Mouse (Mus musculus) myocyte (in vitro differentiated cells): ENCODE results near the gene Pdzd4. TPM values are rescaled to one million over a fixed set of nuclear protein-coding genes. Genes with fewer than 3 reads are reported as not detected.

Experiments
- H3K27me3 ChIP-seq: one replicate; pipeline ENCODE4 v1.6.1; 2011; ENCODE audit not compliant: control insufficient read depth, insufficient read depth, insufficient read length
- H3K36me3 ChIP-seq: one replicate; pipeline ENCODE4 v1.6.1; 2011; ENCODE audit not compliant: control insufficient read depth, insufficient read depth
- H3K4me2 ChIP-seq: one replicate; pipeline ENCODE4 v1.6.1; 2011; ENCODE audit warnings: low read depth, control low read depth
- H3K4me3 ChIP-seq: one replicate; pipeline ENCODE4 v1.5.1; 2011; ENCODE audit warnings: mild to moderate bottlenecking, control low read depth, moderate library complexity
- H3K79me2 ChIP-seq: one replicate; pipeline ENCODE4 v1.6.1; 2011; ENCODE audit not compliant: control insufficient read depth, insufficient read depth
- H3ac ChIP-seq: one replicate; pipeline ENCODE4 v1.6.1; 2011; ENCODE audit not compliant: control insufficient read depth, insufficient read length
- CEBPB ChIP-seq: IDR thresholded peaks from 2 replicates; pipeline ENCODE4 v1.6.1; 2011; ENCODE audit warnings: mild to moderate bottlenecking, moderate library complexity; ENCODE audit not compliant: poor library complexity, insufficient read depth, severe bottlenecking
- E2F4 ChIP-seq: IDR thresholded peaks from one replicate; pipeline ENCODE4 v1.6.1; 2011; ENCODE audit warnings: mild to moderate bottlenecking, control low read depth, moderate library complexity; ENCODE audit not compliant: insufficient read depth
- MAX ChIP-seq: IDR thresholded peaks from one replicate; pipeline ENCODE4 v1.6.1; 2011; ENCODE audit warnings: low read depth, mild to moderate bottlenecking, control low read depth
- MYOD1 ChIP-seq, 3 experiments: IDR thresholded peaks; one replicate each; pipeline ENCODE4 v1.6.1; 2011; ENCODE audit warnings: control low read depth in 2 of 3, low read depth in 2 of 3, mild to moderate bottlenecking in 2 of 3, moderate library complexity in 1 of 3; ENCODE audit not compliant: insufficient read length in 2 of 3, control insufficient read depth in 1 of 3
- MYOG ChIP-seq, 3 experiments: IDR thresholded peaks; one replicate each; pipeline ENCODE4 v1.6.1; 2011; ENCODE audit warnings: control low read depth in 2 of 3, low read depth in 2 of 3, mild to moderate bottlenecking in 2 of 3; ENCODE audit not compliant: insufficient read length in 2 of 3, control insufficient read depth in 1 of 3, insufficient read depth in 1 of 3
- POLR2A ChIP-seq: IDR thresholded peaks from one replicate; pipeline ENCODE4 v1.6.1; 2011; ENCODE audit warnings: low read depth, mild to moderate bottlenecking, control low read depth, moderate library complexity; ENCODE audit not compliant: insufficient read length
- POLR2AphosphoS2 ChIP-seq: IDR thresholded peaks from one replicate; pipeline ENCODE4 v1.6.1; 2011; ENCODE audit warnings: low read depth, control low read depth; ENCODE audit not compliant: insufficient read length
- REST ChIP-seq: IDR thresholded peaks from one replicate; pipeline ENCODE4 v1.6.1; 2011; ENCODE audit warnings: mild to moderate bottlenecking, control low read depth, moderate library complexity; ENCODE audit not compliant: insufficient read depth, insufficient read length
- SRF ChIP-seq: IDR thresholded peaks from one replicate; pipeline ENCODE4 v1.6.1; 2011; ENCODE audit warnings: low read depth; ENCODE audit not compliant: control insufficient read depth, insufficient read length
- TCF12 ChIP-seq: IDR thresholded peaks from one replicate; pipeline ENCODE4 v1.6.1; 2011; ENCODE audit warnings: mild to moderate bottlenecking, control low read depth; ENCODE audit not compliant: poor library complexity, insufficient read depth, severe bottlenecking
- TCF3 ChIP-seq: IDR thresholded peaks from one replicate; pipeline ENCODE4 v1.6.1; 2011; ENCODE audit warnings: low read depth, control low read depth; ENCODE audit not compliant: insufficient read length
- USF1 ChIP-seq: IDR thresholded peaks from one replicate; pipeline ENCODE4 v1.6.1; 2011; ENCODE audit warnings: low read depth, mild to moderate bottlenecking, control low read depth, moderate library complexity
- polyA plus RNA-seq: library from polyadenylated mRNA; unstranded; fragments of >200 nt; fragmentation: generic; extraction: Trizol; gene quantifications from one replicate; pipeline ENCODE4 v1.2.1, GENCODE M21; 2012; ENCODE audit warnings: missing spikeins

The Pdzd4 gene
- polyA plus RNA-seq = 0.25 TPM

- Histone ChIP-seq H3ac (no peak within 1 kb of the TSS), H3K36me3 (no peaks in the 10 kb centered on the region), H3K27me3 (peaks cover 12% of the 10 kb centered on the region), H3K79me2 (no peaks in the 10 kb centered on the region), H3K4me3 (no peak within 1 kb of the TSS), H3K4me2 (peak within 1 kb of the TSS; percentile 12)
- TF ChIP-seq TCF3 (no peak), USF1 (no peak), CEBPB (no peak), MAX (no peak), TCF12 (no peak), REST (no peak), SRF (no peak), MYOD1 (IDR thresholded peaks at IDR 0.05; ENCODE audit: control insufficient read depth in 1 of 3, insufficient read length in 2 of 3, low read depth in 2 of 3) (no peak), E2F4 (no peak), MYOG (IDR thresholded peaks at IDR 0.05; ENCODE audit: control insufficient read depth in 1 of 3, insufficient read depth in 1 of 3, insufficient read length in 2 of 3, low read depth in 2 of 3) (no peak), POLR2AphosphoS2 (no peak), POLR2A (no peak)
Measured at GRCm38 (mm10) chrX:73824185-73825151, at the start of gene Pdzd4. TSS of gene Pdzd4 (minus strand) at chrX:73824969.

- Histone ChIP-seq H3K27me3 (no peaks in the 10 kb centered on the region), H3K4me3 (no peak overlapping the region), H3K36me3 (no peaks in the 10 kb centered on the region), H3K4me2 (no peak overlapping the region), H3ac (no peak overlapping the region), H3K79me2 (no peaks in the 10 kb centered on the region)
- no peak for TF ChIP-seq MYOD1 (IDR thresholded peaks at IDR 0.05; ENCODE audit: control insufficient read depth in 1 of 3, insufficient read length in 2 of 3, low read depth in 2 of 3)
- TF ChIP-seq TCF3 = no peak
Measured at GRCm38 (mm10) chrX:73871956-73872355, 47.2 kb upstream of the Pdzd4 start.

GRCm38 (mm10) chrX:73871474-73871873, 46.7 kb upstream of the Pdzd4 start:
- no peaks in the 10 kb centered on the region for H3K36me3 ChIP-seq
- no peak overlapping the region for H3K4me3 ChIP-seq
- TF ChIP-seq MYOG (IDR thresholded peaks at IDR 0.05; ENCODE audit: control insufficient read depth in 1 of 3, insufficient read depth in 1 of 3, insufficient read length in 2 of 3, low read depth in 2 of 3) (no peak), CEBPB (no peak)
- H3ac ChIP-seq = no peak overlapping the region
- H3K79me2 ChIP-seq = no peaks in the 10 kb centered on the region
- no peak overlapping the region for H3K4me2 ChIP-seq
- no peaks in the 10 kb centered on the region for H3K27me3 ChIP-seq

GRCm38 (mm10) chrX:73869334-73869733, 44.6 kb upstream of the Pdzd4 start:
- no peak overlapping the region for H3K4me2 ChIP-seq
- no peaks in the 10 kb centered on the region for H3K79me2 ChIP-seq
- TF ChIP-seq MAX (peak; percentile 62), REST (peak; percentile 91), MYOD1 (IDR thresholded peaks at IDR 0.05; ENCODE audit: control insufficient read depth in 1 of 3, insufficient read length in 2 of 3, low read depth in 2 of 3) (no peak)
- H3K36me3 ChIP-seq = no peaks in the 10 kb centered on the region
- no peaks in the 10 kb centered on the region for H3K27me3 ChIP-seq
- H3ac ChIP-seq = no peak overlapping the region
- no peak overlapping the region for H3K4me3 ChIP-seq

GRCm38 (mm10) chrX:73867852-73868251, 43.1 kb upstream of the Pdzd4 start:
- H3K79me2 ChIP-seq = no peaks in the 10 kb centered on the region
- no peak overlapping the region for H3ac ChIP-seq
- H3K4me2 ChIP-seq = no peak overlapping the region
- H3K36me3 ChIP-seq = no peaks in the 10 kb centered on the region
- H3K27me3 ChIP-seq = no peaks in the 10 kb centered on the region
- H3K4me3 ChIP-seq = no peak overlapping the region
- TF ChIP-seq REST (no peak), E2F4 (no peak), MAX (no peak), POLR2AphosphoS2 (no peak), TCF3 (no peak), MYOG (IDR thresholded peaks at IDR 0.05; ENCODE audit: control insufficient read depth in 1 of 3, insufficient read depth in 1 of 3, insufficient read length in 2 of 3, low read depth in 2 of 3) (no peak), SRF (no peak), MYOD1 (IDR thresholded peaks at IDR 0.05; ENCODE audit: control insufficient read depth in 1 of 3, insufficient read length in 2 of 3, low read depth in 2 of 3) (no peak), USF1 (no peak), TCF12 (no peak)
